Mouse (Mus musculus) spleen, adult 2 months (tissue): ENCODE data around the gene Adgrv1. TPM values are rescaled to one million over a fixed set of nuclear protein-coding genes. Genes with fewer than 3 reads are reported as not detected.

ENCODE experiments used
- DNase-seq, 2 experiments: peaks; one replicate each; pipeline versions ENCODE4 v3.0.0 to v3.0.0-alpha.2; 2012 to 2021; ENCODE audit warnings: low spot score in 2 of 2, low read depth in 1 of 2
- H3K27ac ChIP-seq: fragments of 200-500 bp; 2 replicates; pipeline ENCODE4 v1.5.1; 2012; ENCODE audit warnings: low read length, inconsistent platforms; ENCODE audit not compliant: insufficient read depth
- H3K27me3 ChIP-seq: fragments of 200-500 bp; 2 replicates; pipeline ENCODE4 v1.6.1; 2012; ENCODE audit warnings: mild to moderate bottlenecking, moderate library complexity, low read length, inconsistent platforms; ENCODE audit not compliant: control insufficient read depth, insufficient read depth
- H3K36me3 ChIP-seq: fragments of 200-500 bp; 2 replicates; pipeline ENCODE4 v1.6.1; 2012; ENCODE audit warnings: mild to moderate bottlenecking, low read length, inconsistent platforms; ENCODE audit not compliant: control insufficient read depth, insufficient read depth
- H3K4me1 ChIP-seq: fragments of 200-500 bp; 2 replicates; pipeline ENCODE4 v1.6.1; 2011; ENCODE audit warnings: inconsistent platforms; ENCODE audit not compliant: control insufficient read depth, insufficient read depth, insufficient read length
- H3K4me3 ChIP-seq: fragments of 200-500 bp; 2 replicates; pipeline ENCODE4 v1.5.1; 2011; ENCODE audit warnings: mild to moderate bottlenecking, inconsistent platforms; ENCODE audit not compliant: insufficient read depth, insufficient read length; ENCODE audit errors: extremely low read depth
- CTCF ChIP-seq: fragments of 200-500 bp; IDR thresholded peaks from 2 replicates; pipeline ENCODE4 v1.5.1; 2011; ENCODE audit warnings: mild to moderate bottlenecking, inconsistent platforms; ENCODE audit not compliant: insufficient read depth, insufficient read length, insufficient replicate concordance; ENCODE audit errors: extremely low read depth
- POLR2A ChIP-seq: fragments of 200-500 bp; IDR thresholded peaks from 2 replicates; pipeline ENCODE4 v1.6.1; 2011; ENCODE audit warnings: low read depth, low read length, inconsistent platforms
- WGBS: fragments of 180-500 bp; shearing (Covaris S2); methylation state at CpG from one replicate; pipeline ENCODE4 v1.1.7; 2018; 5-methylcytosine and 5-hydroxymethylcytosine counted together
- polyA plus RNA-seq: library from polyadenylated mRNA; depleted of rRNA; stranded (reverse); fragments of >200 nt; gene quantifications from 2 replicates; pipeline ENCODE4 v1.2.3, GENCODE M21; 2012

Adgrv1 gene
- polyA plus RNA-seq, 1 experiment: 0.28 TPM

- no peak for TF ChIP-seq CTCF
- TF ChIP-seq POLR2A: no peak
- no peak overlapping the region for H3K4me3 ChIP-seq
- no peak overlapping the region for H3K27ac ChIP-seq
- H3K36me3 ChIP-seq: no peaks in the 10 kb centered on the region
- no peak for DNase-seq
- H3K27me3 ChIP-seq: no peaks in the 10 kb centered on the region
- H3K4me1 ChIP-seq: no peaks in the 10 kb centered on the region
- 39% methylated on average over 4 of the region's 4 CpGs for WGBS
Measured at GRCm38 (mm10) chr13:81526687-81527086, 106.3 kb downstream of the Adgrv1 start.

- Histone ChIP-seq H3K27me3 (no peaks in the 10 kb centered on the region), H3K4me1 (no peaks in the 10 kb centered on the region), H3K4me3 (no peak overlapping the region), H3K27ac (no peak overlapping the region), H3K36me3 (no peaks in the 10 kb centered on the region)
- TF ChIP-seq POLR2A: no peak
- no peak for DNase-seq
- WGBS: 90% methylated on average over 7 of the region's 7 CpGs
Measured at GRCm38 (mm10) chr13:81510142-81510541, 122.8 kb downstream of the Adgrv1 start.

GRCm38 (mm10) chr13:81497035-81497434 is 135.9 kb downstream of the Adgrv1 start:
- TF ChIP-seq POLR2A (no peak), CTCF (no peak)
- H3K4me3 ChIP-seq: no peak overlapping the region
- no peaks in the 10 kb centered on the region for H3K36me3 ChIP-seq
- DNase-seq: no peak
- WGBS: 65% methylated on average over 3 of the region's 3 CpGs
- H3K27ac ChIP-seq: no peak overlapping the region
- H3K27me3 ChIP-seq: no peaks in the 10 kb centered on the region
- no peaks in the 10 kb centered on the region for H3K4me1 ChIP-seq

- no peak for DNase-seq
- H3K27me3 ChIP-seq: no peaks in the 10 kb centered on the region
- 79% methylated on average over 7 of the region's 7 CpGs for WGBS
- no peaks in the 10 kb centered on the region for H3K4me1 ChIP-seq
- no peak overlapping the region for H3K27ac ChIP-seq
- no peaks in the 10 kb centered on the region for H3K36me3 ChIP-seq
- TF ChIP-seq CTCF (no peak), POLR2A (no peak)
- no peak overlapping the region for H3K4me3 ChIP-seq
Measured at GRCm38 (mm10) chr13:81491971-81492370, 141.0 kb downstream of the Adgrv1 start.

GRCm38 (mm10) chr13:81486980-81487379 is 146.0 kb downstream of the Adgrv1 start:
- H3K27ac ChIP-seq: no peak overlapping the region
- TF ChIP-seq POLR2A: no peak
- no peak for TF ChIP-seq CTCF
- DNase-seq: no peak
- no peaks in the 10 kb centered on the region for H3K27me3 ChIP-seq
- no peak overlapping the region for H3K4me3 ChIP-seq
- no peaks in the 10 kb centered on the region for H3K4me1 ChIP-seq
- no peaks in the 10 kb centered on the region for H3K36me3 ChIP-seq

GRCm38 (mm10) chr13:81473750-81474149 is 159.2 kb downstream of the Adgrv1 start:
- DNase-seq: no peak
- Histone ChIP-seq H3K4me3 (no peak overlapping the region), H3K27ac (no peak overlapping the region), H3K36me3 (no peaks in the 10 kb centered on the region), H3K27me3 (no peaks in the 10 kb centered on the region), H3K4me1 (no peaks in the 10 kb centered on the region)
- TF ChIP-seq POLR2A: no peak
- TF ChIP-seq CTCF: no peak

- WGBS: 71% methylated on average over 4 of the region's 4 CpGs
- no peak overlapping the region for H3K4me3 ChIP-seq
- H3K27ac ChIP-seq: no peak overlapping the region
- no peaks in the 10 kb centered on the region for H3K27me3 ChIP-seq
- TF ChIP-seq POLR2A (no peak), CTCF (no peak)
- H3K36me3 ChIP-seq: no peaks in the 10 kb centered on the region
- H3K4me1 ChIP-seq: no peaks in the 10 kb centered on the region
- DNase-seq: no peak
Measured at GRCm38 (mm10) chr13:81466661-81467060, 166.3 kb downstream of the Adgrv1 start.

GRCm38 (mm10) chr13:81465794-81466193 is 167.2 kb downstream of the Adgrv1 start:
- WGBS: 89% methylated on average over 3 of the region's 3 CpGs
- TF ChIP-seq CTCF: no peak
- no peak for TF ChIP-seq POLR2A

More at GRCm38 (mm10) chr13:81465794-81466193, 167.2 kb downstream of the Adgrv1 start:
- Histone ChIP-seq H3K4me1 (no peaks in the 10 kb centered on the region), H3K36me3 (no peaks in the 10 kb centered on the region), H3K27me3 (no peaks in the 10 kb centered on the region), H3K4me3 (no peak overlapping the region), H3K27ac (no peak overlapping the region)
- no peak for DNase-seq
